Comparison of ENCODE assay signal across 8 mouse cellular contexts in genomic region chr5:131515707-131516407, GRCm38 (mm10).
DNase-seq lines count a peak whose midpoint lies in the region; TF ChIP-seq lines count a peak whose summit lies in the region.

No protein-coding gene starts in this region.

- no peak for TF ChIP-seq POLR2A in kidney, adult 2 months (IDR thresholded peaks at IDR 0.05; ENCODE audit: low read depth, low read length)

- no peaks in the 10 kb centered on the region for H3K36me3 ChIP-seq in kidney, adult 2 months (ENCODE audit: control insufficient read depth, insufficient read depth, low read length)

- H3K4me1 ChIP-seq in kidney, adult 2 months (ENCODE audit: control insufficient read depth, insufficient read depth, low read length): no peaks in the 10 kb centered on the region; the same call in 1 of the 2 replicates

- TF ChIP-seq CTCF in kidney, adult 2 months (conservative IDR thresholded peaks at IDR 0.05; ENCODE audit: insufficient read depth, insufficient read length, low read depth, low read length): no peak

- intact Hi-C loops in left cerebral cortex, postnatal 36 days (cut with DNase I): no loop called here

- 36% methylated on average over 14 of the region's 14 CpGs for WGBS in kidney, adult 2 months

- no peaks in the 10 kb centered on the region for H3K27me3 ChIP-seq in kidney, adult 2 months (replicated peaks; ENCODE audit: control insufficient read depth, insufficient read depth, low read length)

- DNase-seq in adrenal gland, adult (ENCODE audit: inconsistent age in 2 of 2, low spot score in 1 of 2): peak; percentile 59 to 83
- DNase-seq in cerebellum, adult 11-12 months: peak; percentile 85
- DNase-seq in heart, adult 18-20 months: peak; percentile 72 to 86
- DNase-seq in kidney, adult 2 months: peak; percentile 56
- peak; percentile 65 for DNase-seq in mesoderm, embryonic 11.5 days (ENCODE audit: low read depth, low spot score)
- no peak for DNase-seq in right cerebral cortex, postnatal 25 days
- no peak for DNase-seq in left cerebral cortex, postnatal 36 days (ENCODE audit: low spot score in 2 of 2)
- no peak for DNase-seq in thymus, postnatal 25 days

- no peak overlapping the region for H3K4me3 ChIP-seq in kidney, adult 2 months (ENCODE audit: insufficient read depth, low read depth, low read length)

- H3K27ac ChIP-seq in kidney, adult 2 months (ENCODE audit: insufficient read depth, low read depth, low read length): no peak overlapping the region

Comparison
In these comparisons a context has a peak if more than half of its experiments do, and no peak if none do; other contexts are left out.
1. DNase-seq: peak in adrenal gland, adult (2 of 2), cerebellum, adult 11-12 months (single experiment), heart, adult 18-20 months (2 of 2), kidney, adult 2 months (single experiment) and mesoderm, embryonic 11.5 days (single experiment); none in right cerebral cortex, postnatal 25 days (single experiment), left cerebral cortex, postnatal 36 days (0 of 2) and thymus, postnatal 25 days (single experiment).